Mouse (Mus musculus): Measurements from ENCODE around the gene Etnk1. TPM values are rescaled to one million over a fixed set of nuclear protein-coding genes. Genes with fewer than 3 reads are reported as not detected.

Etnk1 gene
- polyA plus RNA-seq, 1 experiment from 2014 or later, result 19.7 TPM

GRCm38 (mm10) chr6:143243191-143243590, 76.2 kb downstream of the Etnk1 start:
- Histone ChIP-seq H3K4me1 (replicated peaks) (no peaks in the 10 kb centered on the region), H3K27me3 (ENCODE audit: insufficient read depth, poor library complexity, severe bottlenecking) (no peaks in the 10 kb centered on the region), H3K4me3 (no peak overlapping the region), H3K9me3 (no peaks in the 10 kb centered on the region), H3K27ac (no peak overlapping the region), H3K36me3 (no peaks in the 10 kb centered on the region)
- WGBS, result 90% methylated on average over 5 of the region's 5 CpGs
- no peak for DNase-seq (ENCODE audit: low spot score)

GRCm38 (mm10) chr6:143257921-143258320, 90.9 kb downstream of the Etnk1 start:
- Histone ChIP-seq H3K9me3 (no peaks in the 10 kb centered on the region), H3K4me3 (no peak overlapping the region), H3K36me3 (no peaks in the 10 kb centered on the region), H3K27me3 (ENCODE audit: insufficient read depth, poor library complexity, severe bottlenecking) (no peaks in the 10 kb centered on the region), H3K27ac (no peak overlapping the region), H3K4me1 (replicated peaks) (peaks cover 42% of the 10 kb centered on the region)
- WGBS, result 85% methylated on average over 4 of the region's 4 CpGs
- no peak for DNase-seq (ENCODE audit: low spot score)

- Histone ChIP-seq H3K4me1 (replicated peaks) (peaks cover 42% of the 10 kb centered on the region), H3K4me3 (peak overlapping the region; percentile 32; the same call in 1 of the 2 replicates), H3K27ac (peak overlapping the region; percentile 76), H3K27me3 (ENCODE audit: insufficient read depth, poor library complexity, severe bottlenecking) (no peaks in the 10 kb centered on the region), H3K9me3 (no peaks in the 10 kb centered on the region), H3K36me3 (no peaks in the 10 kb centered on the region)
- 35% methylated on average over 17 of the region's 17 CpGs for WGBS
- peak; percentile 62 for DNase-seq (ENCODE audit: low spot score)
Observed at GRCm38 (mm10) chr6:143259169-143259629, 92.2 kb downstream of the Etnk1 start.

GRCm38 (mm10) chr6:143259870-143260559, 93.0 kb downstream of the Etnk1 start:
- Histone ChIP-seq H3K4me3 (peak overlapping the region; percentile 32; the same call in 1 of the 2 replicates), H3K36me3 (no peaks in the 10 kb centered on the region), H3K27ac (peak overlapping the region; percentile 76), H3K4me1 (replicated peaks) (peaks cover 42% of the 10 kb centered on the region), H3K9me3 (no peaks in the 10 kb centered on the region), H3K27me3 (ENCODE audit: insufficient read depth, poor library complexity, severe bottlenecking) (no peaks in the 10 kb centered on the region)
- peak; percentile 43 for DNase-seq (ENCODE audit: low spot score)
- 59% methylated on average over 18 of the region's 18 CpGs for WGBS

GRCm38 (mm10) chr6:143260560-143261288, 93.7 kb downstream of the Etnk1 start:
- Histone ChIP-seq H3K4me1 (replicated peaks) (peaks cover 42% of the 10 kb centered on the region), H3K27ac (peak overlapping the region; percentile 76), H3K27me3 (ENCODE audit: insufficient read depth, poor library complexity, severe bottlenecking) (no peaks in the 10 kb centered on the region), H3K36me3 (no peaks in the 10 kb centered on the region), H3K9me3 (no peaks in the 10 kb centered on the region), H3K4me3 (no peak overlapping the region)
- DNase-seq (ENCODE audit: low spot score), result no peak
- WGBS, result 55% methylated on average over 14 of the region's 14 CpGs

- peak; percentile 26 for DNase-seq (ENCODE audit: low spot score)
- Histone ChIP-seq H3K4me3 (no peak overlapping the region), H3K9me3 (no peaks in the 10 kb centered on the region), H3K27ac (peak overlapping the region; percentile 76), H3K4me1 (replicated peaks) (peaks cover 42% of the 10 kb centered on the region), H3K36me3 (no peaks in the 10 kb centered on the region), H3K27me3 (ENCODE audit: insufficient read depth, poor library complexity, severe bottlenecking) (no peaks in the 10 kb centered on the region)
- 49% methylated on average over 8 of the region's 8 CpGs for WGBS
Observed at GRCm38 (mm10) chr6:143261289-143261665, 94.3 kb downstream of the Etnk1 start.

GRCm38 (mm10) chr6:143265482-143265881, 98.5 kb downstream of the Etnk1 start:
- H3K27me3 ChIP-seq (ENCODE audit: insufficient read depth, poor library complexity, severe bottlenecking), result no peaks in the 10 kb centered on the region
- H3K9me3 ChIP-seq, result 0 out of 2 replicates have a peak, but pooled peaks cover 2% of the 10 kb centered on the region
- no peak overlapping the region for H3K27ac ChIP-seq
- H3K4me3 ChIP-seq, result no peak overlapping the region
- H3K4me1 ChIP-seq (replicated peaks), result peaks cover 14% of the 10 kb centered on the region
- no peak for DNase-seq (ENCODE audit: low spot score)
- no peaks in the 10 kb centered on the region for H3K36me3 ChIP-seq
- 89% methylated on average over 10 of the region's 10 CpGs for WGBS

GRCm38 (mm10) chr6:143279222-143279621, 112.2 kb downstream of the Etnk1 start:
- H3K4me3 ChIP-seq, result no peak overlapping the region
- H3K9me3 ChIP-seq, result no peaks in the 10 kb centered on the region
- H3K36me3 ChIP-seq, result no peaks in the 10 kb centered on the region
- H3K27ac ChIP-seq, result no peak overlapping the region
- WGBS, result 52% methylated on average over 3 of the region's 3 CpGs
- DNase-seq (ENCODE audit: low spot score), result no peak
- no peaks in the 10 kb centered on the region for H3K4me1 ChIP-seq (replicated peaks)
- no peaks in the 10 kb centered on the region for H3K27me3 ChIP-seq (ENCODE audit: insufficient read depth, poor library complexity, severe bottlenecking)

Other genes with a start within 250 kb of the Etnk1 start
- gene St8sia1, start 202.8 kb upstream of the Etnk1 start, polyA plus RNA-seq (2016; fragmentation: Nextera tagmentation; extraction: Ambion mirVana), result 3.6 and 5.4 TPM in 2 replicates
- gene C2cd5, start 67.1 kb upstream of the Etnk1 start, polyA plus RNA-seq (2016; fragmentation: Nextera tagmentation; extraction: Ambion mirVana), result 35.3 and 37.4 TPM in 2 replicates

All from hindbrain, embryonic 10.5 days (tissue).